In genomic region chr8:72331631-72332030, GRCm38 (mm10) we compare ENCODE assay signal across 16 mouse cellular contexts. TPM values are rescaled to one million over a fixed set of nuclear protein-coding genes. Genes with fewer than 3 reads are reported as not detected.
A peak's percentile ranks its signal among the peaks of the same experiment; 100 is the strongest.
DNase-seq lines count a peak whose midpoint lies in the region; ATAC-seq lines count a peak whose summit lies in the region.
"Had no signal": no experiment of that assay in that cellular context is flagged by ENCODE, and none has a peak within 500 bp of the region (broad histone marks: within the 10 kb centered on the region; RNA-seq: fewer than 3 reads in every experiment).

No protein-coding gene starts in this region.

- no peak overlapping the region for H3K4me3 ChIP-seq in heart, embryonic 13.5 days
- H3K4me3 ChIP-seq: hindbrain, embryonic 15.5 days had no signal

- H3K36me3 ChIP-seq in heart, embryonic 13.5 days = peaks cover 15% of the 10 kb centered on the region

- ATAC-seq in heart, embryonic 13.5 days (ENCODE audit: extremely low read depth, insufficient number of reproducible peaks, low FRiP score, low TSS enrichment) = no peak
- ATAC-seq in erythroblast, adult 5-6 weeks (replicated peaks; ENCODE audit: low FRiP score, poor library complexity, severe bottlenecking) = no peak
- ATAC-seq: intestine, embryonic 16.5 days had no signal

- 0 out of 2 replicates have a peak overlapping the region, but pooled peaks have one; percentile 12 for H3K27ac ChIP-seq in heart, embryonic 13.5 days (replicated peaks)
- H3K27ac ChIP-seq: hindbrain, embryonic 15.5 days had no signal

- no peak overlapping the region for H3K9ac ChIP-seq in heart, embryonic 13.5 days
- H3K9ac ChIP-seq: hindbrain, embryonic 15.5 days had no signal

- WGBS in heart, embryonic 13.5 days = 68% methylated on average over 4 of the region's 4 CpGs

- no peaks in the 10 kb centered on the region for H3K9me3 ChIP-seq in heart, embryonic 13.5 days
- H3K9me3 ChIP-seq: hindbrain, embryonic 15.5 days had no signal

- no peak overlapping the region for H3K4me2 ChIP-seq in heart, embryonic 13.5 days
- H3K4me2 ChIP-seq: hindbrain, embryonic 15.5 days; liver, embryonic 11.5 days had no signal

- peak; percentile 76 to 89 for DNase-seq in adrenal gland, adult (ENCODE audit: inconsistent age in 2 of 2, low spot score in 1 of 2)
- no peak for DNase-seq in adrenal gland, postnatal 4 days (ENCODE audit: low spot score in 2 of 2)
- no peak for DNase-seq in heart, adult 8-10 months (ENCODE audit: low spot score)
- peak; percentile 31 for DNase-seq in adrenal gland, postnatal 25 days
- DNase-seq in Muller cell, postnatal 12 days (ENCODE audit: inconsistent ontology term) = no peak
- no peak for DNase-seq in testis, postnatal 10 days (ENCODE audit: low spot score)
- DNase-seq: cerebellum, adult 2 months; kidney, postnatal 36 days; lung, adult 18-20 months; right cerebral cortex, postnatal 4 days; thymus, postnatal 14 days had no signal

- peaks cover 6% of the 10 kb centered on the region; the same call in 1 of the 2 replicates for H3K4me1 ChIP-seq in heart, embryonic 13.5 days
- H3K4me1 ChIP-seq: hindbrain, embryonic 15.5 days had no signal

- H3K27me3 ChIP-seq in heart, embryonic 13.5 days (replicated peaks) = no peaks in the 10 kb centered on the region
- H3K27me3 ChIP-seq: hindbrain, embryonic 15.5 days had no signal

RNA-seq across cellular contexts. Expression of gene Klf2, which starts 12.8 kb away (rescaled TPM):
- 10 to 100 TPM; 40.6 to 41.4 TPM for total RNA-seq in adrenal gland, postnatal 4 days (2021)
- 14.2 and 15.1 TPM in 2 replicates for polyA plus RNA-seq in heart, embryonic 13.5 days (2015; fragmentation: Nextera tagmentation; extraction: Ambion mirVana)
- 10 to 100 TPM; 40.3 to 74.6 (median 52.7) TPM for total RNA-seq in heart, adult 8-10 months (2022)
- 37.5 and 38.2 TPM in 2 replicates for total RNA-seq in adrenal gland, postnatal 25 days (2021)
- 8.1 and 11.7 TPM in 2 replicates for total RNA-seq in erythroblast, adult 5-6 weeks (2015; ENCODE audit: low replicate concordance)
- total RNA-seq in erythroblast, adult 5-6 weeks (2017; ENCODE audit: low replicate concordance) = 3.4 and 4.6 TPM in 2 replicates

RNA-seq across cellular contexts. Expression of gene Gm10282, which starts 26.6 kb away (rescaled TPM):
- total RNA-seq in adrenal gland, postnatal 4 days (2021) = 10 to 100 TPM; 30.9 to 31.2 TPM
- polyA plus RNA-seq in heart, embryonic 13.5 days (2015; fragmentation: Nextera tagmentation; extraction: Ambion mirVana) = 15.9 and 19.4 TPM in 2 replicates
- 1 to 10 TPM; 5.4 to 8.3 (median 7.5) TPM for total RNA-seq in heart, adult 8-10 months (2022)
- total RNA-seq in adrenal gland, postnatal 25 days (2021) = 19.3 and 27.3 TPM in 2 replicates
- total RNA-seq in erythroblast, adult 5-6 weeks (2015; ENCODE audit: low replicate concordance) = 22.9 and 31.8 TPM in 2 replicates
- 14.9 and 39.9 TPM in 2 replicates for total RNA-seq in erythroblast, adult 5-6 weeks (2017; ENCODE audit: low replicate concordance)

Comparison
In these comparisons a context has a peak if more than half of its experiments do, and no peak if none do; other contexts are left out.
1. DNase-seq: peak in adrenal gland, adult (2 of 2) and adrenal gland, postnatal 25 days (single experiment); none in adrenal gland, postnatal 4 days (0 of 2), heart, adult 8-10 months (single experiment), Muller cell, postnatal 12 days (single experiment) and testis, postnatal 10 days (single experiment).